Mouse (Mus musculus) lung, adult 10 weeks (tissue): ENCODE data around the gene Ccr4. TPM values are rescaled to one million over a fixed set of nuclear protein-coding genes. Genes with fewer than 3 reads are reported as not detected.

Experiments
- polyA plus RNA-seq: library from polyadenylated mRNA; stranded (reverse); fragments of 350-450 nt; fragmentation: Illumina TruSeq; extraction: RNeasy Lipid Tissue Mini Kit (QIAGEN cat#74804); gene quantifications from one replicate; pipeline ENCODE4 v1.2.3, GENCODE M21; 2014; ENCODE audit warnings: low read depth, low replicate concordance; ENCODE audit not compliant: insufficient read depth

Gene Ccr4
- 0.21 TPM for polyA plus RNA-seq

DNA sequence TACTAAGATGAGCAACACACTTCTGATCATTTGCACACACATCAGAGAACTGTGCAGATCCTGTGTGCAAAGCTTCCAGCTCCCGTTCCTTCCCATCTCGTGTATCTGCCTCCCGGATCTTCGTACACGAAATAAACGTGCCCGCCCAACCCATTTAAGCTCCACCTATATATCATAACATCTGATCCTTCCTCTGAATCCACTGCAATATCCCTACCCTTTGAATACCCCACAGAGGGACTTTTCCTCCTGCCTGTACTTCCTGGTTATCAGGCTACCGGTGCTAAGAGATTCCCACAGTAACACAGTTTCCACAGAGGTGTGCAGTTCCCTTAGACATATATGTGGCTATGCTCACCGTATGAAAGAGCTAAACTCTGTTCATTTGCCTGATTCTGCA is at the start of gene Ccr4:
Ccr4 (minus strand) TSS at position 101 of the 400 bp plus-strand sequence.

DNA sequence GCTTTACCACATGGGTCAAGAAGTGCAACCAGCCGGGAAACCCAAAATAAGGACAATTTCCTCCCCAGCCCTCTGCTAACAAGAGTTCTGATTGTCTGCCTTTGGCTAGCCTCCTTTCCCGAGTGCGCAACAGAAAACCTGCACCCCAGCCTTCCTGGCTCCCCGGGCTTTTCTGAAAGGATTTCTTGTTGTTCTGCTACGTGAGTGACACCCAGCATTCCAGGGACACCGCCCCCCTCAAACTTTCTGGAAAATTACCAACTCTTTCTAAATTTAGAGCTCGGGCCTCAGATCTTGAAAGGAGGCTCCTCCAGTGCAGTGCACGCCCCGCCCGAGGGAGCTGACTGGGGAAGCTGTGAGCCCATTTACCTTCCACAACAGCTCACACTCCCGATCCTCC is 10.6 kb upstream of the Ccr4 start, which contains the start of gene C130032M10Rik:
C130032M10Rik (plus strand) TSS at position 334 of the 400 bp plus-strand sequence.

Other genes with a start within 250 kb of the Ccr4 start
- gene Bcl2a1c, start 174.8 kb downstream of the Ccr4 start, polyA plus RNA-seq: not detected
- gene Crtap, start 114.2 kb downstream of the Ccr4 start, polyA plus RNA-seq: 64.5 TPM
- 11.0 TPM for gene Glb1, start 103.8 kb downstream of the Ccr4 start, polyA plus RNA-seq
- 1.1 TPM for gene Tmppe, start 103.8 kb downstream of the Ccr4 start, polyA plus RNA-seq
- not detected for gene C130032M10Rik, start 10.8 kb upstream of the Ccr4 start, polyA plus RNA-seq
- not detected for gene Trim71, start 59.5 kb upstream of the Ccr4 start, polyA plus RNA-seq
- 19.4 TPM for gene Cnot10, start 135.3 kb upstream of the Ccr4 start, polyA plus RNA-seq
- gene Dync1li1, start 183.9 kb upstream of the Ccr4 start, polyA plus RNA-seq: 20.0 TPM
- gene Cmtm6, start 226.2 kb upstream of the Ccr4 start, polyA plus RNA-seq: 60.5 TPM